Mouse (Mus musculus): ENCODE data around the gene Cenpf. TPM values are rescaled to one million over a fixed set of nuclear protein-coding genes. Genes with fewer than 3 reads are reported as not detected.

Gene Cenpf
- total and polyA plus RNA-seq, 3 experiments, result 16.5 to 28.2 (median 21.5) TPM

- no peak for DNase-seq (ENCODE audit: extremely low read depth)
- no peaks in the 10 kb centered on the region for H3K27me3 ChIP-seq (replicated peaks)
- no peak overlapping the region for H3K4me2 ChIP-seq (ENCODE audit: insufficient read depth, low read depth, poor library complexity, severe bottlenecking)
- no peaks in the 10 kb centered on the region for H3K9me3 ChIP-seq (replicated peaks; ENCODE audit: low read length)
- dilution Hi-C loops (cut with MboI; ENCODE audit: extremely low pct_ligation_motif_present, extremely low pct_unique_long_range_greater_than_20kb, low sequenced_read_pairs), result no loop called here
- no peaks in the 10 kb centered on the region for H3K4me1 ChIP-seq (ENCODE audit: control insufficient read depth in 1 of 2, insufficient read depth in 2 of 2)
- H3K36me3 ChIP-seq (replicated peaks in 1 of 2; ENCODE audit: control insufficient read depth in 1 of 2, insufficient read depth in 1 of 2, low read length in 1 of 2), result peaks cover 19 to 45% of the 10 kb centered on the region in 2 experiments
- no peak for TF ChIP-seq MAFK (IDR thresholded peaks at IDR 0.05; ENCODE audit: insufficient replicate concordance, low read length)
- TF ChIP-seq RAD21 (IDR thresholded peaks at IDR 0.05; ENCODE audit: low read depth, low read length), result no peak
- no peak for TF ChIP-seq TCF12 (IDR thresholded peaks at IDR 0.05; ENCODE audit: low read depth, low read length)
- TF ChIP-seq MAZ (IDR thresholded peaks at IDR 0.05; ENCODE audit: low read depth, low read length), result no peak
- no peak for TF ChIP-seq BHLHE40 (IDR thresholded peaks at IDR 0.05; ENCODE audit: low read depth, low read length)
- TF ChIP-seq POLR2A (IDR thresholded peaks at IDR 0.05; ENCODE audit: low read depth, low read length), result no peak
- no peak for TF ChIP-seq NELFE (IDR thresholded peaks at IDR 0.05; ENCODE audit: low read depth, low read length)
- TF ChIP-seq ZKSCAN1 (IDR thresholded peaks at IDR 0.05; ENCODE audit: borderline replicate concordance, low read depth, low read length), result no peak
- no peak for TF ChIP-seq ZNF384 (IDR thresholded peaks at IDR 0.05; ENCODE audit: low read depth, low read length)
- no peak for TF ChIP-seq ZMIZ1 (IDR thresholded peaks at IDR 0.05; ENCODE audit: low read depth, low read length)
- no peak for TF ChIP-seq GABPA (IDR thresholded peaks at IDR 0.05; ENCODE audit: insufficient replicate concordance, low read depth, low read length)
- TF ChIP-seq SMC3 (IDR thresholded peaks at IDR 0.05; ENCODE audit: low read depth, low read length), result no peak
- TF ChIP-seq SIN3A (IDR thresholded peaks at IDR 0.05; ENCODE audit: low read length), result no peak
- TF ChIP-seq CHD2 (IDR thresholded peaks at IDR 0.05; ENCODE audit: low read length), result no peak
- no peak for TF ChIP-seq PAX5 (IDR thresholded peaks at IDR 0.05; ENCODE audit: low read length)
- TF ChIP-seq MYC (IDR thresholded peaks at IDR 0.05; ENCODE audit: low read depth, low read length), result no peak
- TF ChIP-seq ETS1 (conservative IDR thresholded peaks at IDR 0.05; ENCODE audit: low read depth, low read length), result no peak
- TF ChIP-seq MEF2A (IDR thresholded peaks at IDR 0.05; ENCODE audit: borderline replicate concordance, low read depth, low read length), result no peak
- TF ChIP-seq E2F4 (IDR thresholded peaks at IDR 0.05; ENCODE audit: insufficient replicate concordance, low read depth, low read length), result no peak
- TF ChIP-seq CHD1 (IDR thresholded peaks at IDR 0.05; ENCODE audit: low read depth, low read length), result no peak
- no peak overlapping the region for H3K27ac ChIP-seq (ENCODE audit: insufficient read depth, low read depth)
- H3K4me3 ChIP-seq (replicated peaks in 1 of 3; ENCODE audit: low read depth in 2 of 3, low read length in 2 of 3, poor library complexity in 1 of 3), result no peak overlapping the region
- no peaks in the 10 kb centered on the region for H3K79me2 ChIP-seq (replicated peaks; ENCODE audit: control insufficient read depth, extremely low read depth, insufficient read depth, poor library complexity, severe bottlenecking)
- in situ Hi-C loops (cut with MboI; ENCODE audit: low pct_ligation_motif_present, low pct_unique_long_range_greater_than_20kb, low sequenced_read_pairs), result no loop called here
- H3K9ac ChIP-seq (ENCODE audit: insufficient read depth, low read depth), result no peak overlapping the region
Measured at GRCm38 (mm10) chr1:189639581-189639980, 48.3 kb downstream of the Cenpf start.

GRCm38 (mm10) chr1:189633791-189634190, 54.1 kb downstream of the Cenpf start:
- H3K36me3 ChIP-seq (replicated peaks in 1 of 2; ENCODE audit: control insufficient read depth in 1 of 2, insufficient read depth in 1 of 2, low read length in 1 of 2), result no peaks in the 10 kb centered on the region
- dilution Hi-C loops (cut with MboI; ENCODE audit: extremely low pct_ligation_motif_present, extremely low pct_unique_long_range_greater_than_20kb, low sequenced_read_pairs) (no loop called here), in situ Hi-C loops (cut with MboI; ENCODE audit: low pct_ligation_motif_present, low pct_unique_long_range_greater_than_20kb, low sequenced_read_pairs) (no loop called here)
- no peak for DNase-seq (ENCODE audit: extremely low read depth)
- no peak overlapping the region for H3K27ac ChIP-seq (ENCODE audit: insufficient read depth, low read depth)
- H3K9ac ChIP-seq (ENCODE audit: insufficient read depth, low read depth), result no peak overlapping the region
- no peaks in the 10 kb centered on the region for H3K4me1 ChIP-seq (ENCODE audit: control insufficient read depth in 1 of 2, insufficient read depth in 2 of 2)
- no peak for TF ChIP-seq RAD21 (IDR thresholded peaks at IDR 0.05; ENCODE audit: low read depth, low read length)
- no peak for TF ChIP-seq SIN3A (IDR thresholded peaks at IDR 0.05; ENCODE audit: low read length)
- no peak for TF ChIP-seq TBP (conservative IDR thresholded peaks at IDR 0.05; ENCODE audit: low read depth, low read length)
- no peak for TF ChIP-seq ZC3H11A (IDR thresholded peaks at IDR 0.05; ENCODE audit: low read depth, low read length)
- TF ChIP-seq ZNF384 (IDR thresholded peaks at IDR 0.05; ENCODE audit: low read depth, low read length), result no peak
- no peak for TF ChIP-seq E2F4 (IDR thresholded peaks at IDR 0.05; ENCODE audit: insufficient replicate concordance, low read depth, low read length)
- no peak for TF ChIP-seq NRF1 (IDR thresholded peaks at IDR 0.05; ENCODE audit: low read depth, low read length)
- no peak for TF ChIP-seq MAFK (IDR thresholded peaks at IDR 0.05; ENCODE audit: insufficient replicate concordance, low read length)
- TF ChIP-seq HCFC1 (IDR thresholded peaks at IDR 0.05; ENCODE audit: low read depth, low read length), result no peak
- no peak for TF ChIP-seq TCF12 (IDR thresholded peaks at IDR 0.05; ENCODE audit: low read depth, low read length)
- no peak for TF ChIP-seq CHD2 (IDR thresholded peaks at IDR 0.05; ENCODE audit: low read length)
- no peak for TF ChIP-seq MAZ (IDR thresholded peaks at IDR 0.05; ENCODE audit: low read depth, low read length)
- TF ChIP-seq IRF4 (IDR thresholded peaks at IDR 0.05; ENCODE audit: low read depth, low read length), result no peak
- TF ChIP-seq USF2 (conservative IDR thresholded peaks at IDR 0.05; ENCODE audit: low read depth, low read length), result no peak
- TF ChIP-seq UBTF (IDR thresholded peaks at IDR 0.05; ENCODE audit: low read depth, low read length), result no peak
- no peak for TF ChIP-seq KAT2A (IDR thresholded peaks at IDR 0.05; ENCODE audit: insufficient replicate concordance, low read length)
- no peak for TF ChIP-seq SMC3 (IDR thresholded peaks at IDR 0.05; ENCODE audit: low read depth, low read length)
- TF ChIP-seq ETS1 (conservative IDR thresholded peaks at IDR 0.05; ENCODE audit: low read depth, low read length), result no peak
- no peak for TF ChIP-seq ELF1 (IDR thresholded peaks at IDR 0.05; ENCODE audit: low read depth, low read length)
- TF ChIP-seq MYC (IDR thresholded peaks at IDR 0.05; ENCODE audit: low read depth, low read length), result no peak
- no peaks in the 10 kb centered on the region for H3K79me2 ChIP-seq (replicated peaks; ENCODE audit: control insufficient read depth, extremely low read depth, insufficient read depth, poor library complexity, severe bottlenecking)
- H3K4me3 ChIP-seq (replicated peaks in 1 of 3; ENCODE audit: low read depth in 2 of 3, low read length in 2 of 3, poor library complexity in 1 of 3), result no peak overlapping the region
- no peaks in the 10 kb centered on the region for H3K27me3 ChIP-seq (replicated peaks)
- H3K4me2 ChIP-seq (ENCODE audit: insufficient read depth, low read depth, poor library complexity, severe bottlenecking), result no peak overlapping the region
- no peaks in the 10 kb centered on the region for H3K9me3 ChIP-seq (replicated peaks; ENCODE audit: low read length)

Data from CH12.LX (cell line).